Mouse (Mus musculus): ENCODE data around the gene Cdkal1.

- TF ChIP-seq CTCF (conservative IDR thresholded peaks at IDR 0.05; ENCODE audit: low read length): no peak
- no peak for TF ChIP-seq POU5F1 (IDR thresholded peaks at IDR 0.05; ENCODE audit: borderline replicate concordance, low read length)
Measured at GRCm38 (mm10) chr13:29805296-29805695, 50.2 kb downstream of the Cdkal1 start.

Data from E14TG2a.4 (cell line).